Mouse (Mus musculus) testis, adult 10 weeks (tissue): ENCODE data around the gene Cep19. TPM values are rescaled to one million over a fixed set of nuclear protein-coding genes. Genes with fewer than 3 reads are reported as not detected.

Experiments
- polyA plus RNA-seq: library from polyadenylated mRNA; stranded (reverse); fragments of 350-450 nt; fragmentation: Illumina TruSeq; extraction: RNeasy Lipid Tissue Mini Kit (QIAGEN cat#74804); gene quantifications from one replicate; pipeline ENCODE4 v1.2.3, GENCODE M21; 2014; ENCODE audit warnings: low read depth, low replicate concordance

Gene Cep19
- polyA plus RNA-seq, result 66.8 TPM

DNA sequence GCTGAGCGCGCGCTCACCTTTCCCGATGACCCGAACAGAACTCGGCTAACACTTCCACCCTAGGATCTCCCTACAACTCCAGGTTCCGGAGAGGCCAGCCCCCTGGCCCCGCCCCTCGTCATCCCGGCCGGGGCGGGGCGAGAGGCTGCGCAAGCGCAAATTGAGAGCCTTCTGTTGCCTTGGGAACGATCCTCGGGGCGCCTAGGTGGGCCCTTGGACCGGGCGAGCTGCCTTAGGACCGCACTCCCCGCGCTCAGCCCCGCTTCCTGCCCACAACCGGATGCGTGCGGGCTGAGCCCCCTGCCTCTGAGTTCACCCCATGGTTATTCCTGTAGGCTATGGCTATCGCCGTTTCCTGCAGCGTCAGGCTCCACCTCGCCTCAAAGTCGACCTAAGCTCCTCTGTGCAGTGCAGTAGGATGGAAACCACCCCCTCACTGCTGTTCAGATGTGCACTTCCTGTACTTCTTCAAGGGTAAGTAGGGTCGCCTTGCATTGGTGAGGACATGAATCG lies at the start of gene Cep19, which contains the start of gene Pigx:
Cep19 (plus strand) TSS at position 163 of the 513 bp plus-strand sequence.
Pigx (minus strand) TSS at position 103 of the 513 bp plus-strand sequence.

DNA sequence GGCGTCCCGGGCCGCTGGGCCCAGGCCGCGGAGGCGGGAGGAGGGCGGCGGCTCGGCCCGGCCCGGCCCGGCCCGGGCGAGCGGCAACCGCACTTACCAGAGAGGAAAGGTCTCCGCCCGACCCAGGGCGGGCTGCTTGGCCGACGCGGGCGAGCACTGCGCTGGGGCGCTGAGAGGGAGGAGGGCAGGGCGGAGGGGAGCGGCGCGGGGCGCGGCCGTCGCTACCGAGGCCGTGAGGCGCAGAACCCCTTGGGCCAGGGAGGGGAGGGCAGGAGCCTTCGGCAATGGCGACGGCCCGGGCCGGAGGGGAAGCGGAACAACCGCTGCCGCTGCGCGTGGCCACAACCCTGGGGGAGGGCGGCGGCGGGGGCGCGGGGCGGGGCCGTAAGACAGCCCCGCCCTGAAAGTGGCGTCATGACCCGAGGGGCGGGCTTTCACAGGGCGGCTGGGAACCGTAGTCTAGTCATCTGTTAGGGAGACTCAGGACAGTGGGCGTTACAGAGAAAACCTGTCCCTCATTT lies 20.5 kb upstream of the Cep19 start, which contains the start of gene Pak2:
Pak2 (minus strand) TSS at position 352 of the 521 bp plus-strand sequence.

Other genes starting within 250 kb of the Cep19 start
- 0.78 TPM for gene Meltf, start 221.0 kb upstream of the Cep19 start, polyA plus RNA-seq
- gene Pigz, start 165.9 kb upstream of the Cep19 start, polyA plus RNA-seq, result not detected
- gene 0610012G03Rik, start 151.3 kb upstream of the Cep19 start, polyA plus RNA-seq, result 3.7 TPM
- 96.9 TPM for gene Ncbp2, start 151.3 kb upstream of the Cep19 start, polyA plus RNA-seq
- 21.2 TPM for gene Senp5, start 96.5 kb upstream of the Cep19 start, polyA plus RNA-seq
- 28.9 TPM for gene Pak2, start 20.5 kb upstream of the Cep19 start, polyA plus RNA-seq
- gene Pigx, start 60 bp upstream of the Cep19 start, polyA plus RNA-seq, result 18.1 TPM
- gene Nrros, start 65.8 kb downstream of the Cep19 start, polyA plus RNA-seq, result 0.71 TPM
- gene Bex6, start 80.0 kb downstream of the Cep19 start, polyA plus RNA-seq, result 4.3 TPM
- 10.3 TPM for gene Fbxo45, start 147.4 kb downstream of the Cep19 start, polyA plus RNA-seq
- gene Wdr53, start 147.4 kb downstream of the Cep19 start, polyA plus RNA-seq, result 32.9 TPM
- 0.14 TPM for gene Smco1, start 171.7 kb downstream of the Cep19 start, polyA plus RNA-seq
- 44.4 TPM for gene Rnf168, start 177.7 kb downstream of the Cep19 start, polyA plus RNA-seq
- gene Ubxn7, start 232.5 kb downstream of the Cep19 start, polyA plus RNA-seq, result 41.1 TPM